Mouse (Mus musculus) mesoderm, embryonic 11.5 days (tissue): ENCODE results near the gene Tmem204.
A peak's percentile ranks its signal among the peaks of the same experiment; 100 is the strongest.

Experiments used
- DNase-seq: peaks from one replicate; pipeline ENCODE4 v3.0.0-alpha.2; 2012; ENCODE audit warnings: low read depth, low spot score

Tmem204 gene

GRCm38 (mm10) chr17:25014841-25015570 is 68.4 kb downstream of the Tmem204 start:
- DNase-seq = peak; percentile 44

DNA sequence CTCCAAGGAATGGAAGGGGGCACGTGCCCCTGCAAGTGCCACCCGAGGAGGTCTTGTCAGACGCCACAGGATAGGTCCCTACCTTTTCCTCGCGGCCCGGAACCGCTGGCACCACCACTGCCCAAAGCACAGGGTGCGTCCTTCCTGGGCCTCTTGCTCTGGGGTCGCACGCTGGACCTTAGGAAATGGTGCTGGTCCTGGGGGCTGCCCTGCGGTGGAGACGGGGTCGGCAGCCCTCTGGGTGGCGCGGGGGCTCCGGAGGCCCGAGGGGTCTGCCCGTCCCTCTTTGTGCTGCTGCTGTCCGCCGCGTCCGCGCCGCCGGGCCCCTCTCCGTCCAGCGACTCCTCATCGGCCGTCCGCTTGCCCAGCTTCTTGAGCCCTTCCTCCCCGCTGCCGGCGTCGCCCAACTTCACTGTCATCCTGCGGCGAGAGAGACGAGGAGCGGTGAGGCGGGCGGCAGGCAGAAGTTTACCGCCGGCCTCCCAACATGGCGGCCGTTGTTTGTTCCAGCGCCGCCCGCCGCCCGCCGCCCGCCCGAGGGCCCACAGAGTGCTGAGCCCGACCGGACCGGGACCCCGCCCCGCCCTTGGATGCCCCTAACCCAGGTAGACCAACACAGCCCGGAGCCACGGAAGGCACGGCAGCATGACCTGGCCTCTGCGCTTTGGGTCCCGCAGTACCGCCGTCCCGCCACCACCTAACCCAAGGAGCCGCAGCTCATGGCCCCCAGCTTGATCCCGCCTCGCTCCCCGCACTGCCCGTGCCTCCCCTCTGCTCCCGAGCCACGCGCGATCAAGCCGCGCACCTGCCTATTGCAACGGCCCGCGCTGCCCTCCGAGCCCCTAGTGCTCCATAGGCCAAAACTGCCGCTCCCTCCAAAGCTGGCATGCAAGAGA is 69.5 kb downstream of the Tmem204 start:
- DNase-seq = peak; percentile 38
